Mouse (Mus musculus) gastrocnemius, postnatal 4 days (tissue): ENCODE measurements around the gene Arhgef19. TPM values are rescaled to one million over a fixed set of nuclear protein-coding genes. Genes with fewer than 3 reads are reported as not detected.

Experiments
- DNase-seq, 2 experiments: peaks; one replicate each; pipeline ENCODE4 v3.0.0; 2021 to 2022; ENCODE audit warnings: low spot score in 2 of 2, mixed read lengths in 2 of 2
- total RNA-seq, 2 experiments: library from RNA; stranded (reverse); gene quantifications; 2 replicates each; pipeline ENCODE4 v1.2.3; 2021

The Arhgef19 gene
- total RNA-seq, 2 experiments from 2014 or later: 3.0 to 4.7 TPM

- DNase-seq: no peak
Measured at GRCm38 (mm10) chr4:141260007-141260723, 20.9 kb downstream of the Arhgef19 start.

GRCm38 (mm10) chr4:141262906-141263637 is 23.8 kb downstream of the Arhgef19 start:
- DNase-seq: no peak

- DNase-seq: no peak
Measured at GRCm38 (mm10) chr4:141265979-141266637, 26.8 kb downstream of the Arhgef19 start.

- DNase-seq: no peak
Measured at GRCm38 (mm10) chr4:141267250-141267649, 28.0 kb downstream of the Arhgef19 start.

GRCm38 (mm10) chr4:141267837-141268236 is 28.5 kb downstream of the Arhgef19 start:
- DNase-seq: peak in 1 of 2 experiments; percentile 58

- DNase-seq: no peak
Measured at GRCm38 (mm10) chr4:141268350-141268749, 29.1 kb downstream of the Arhgef19 start.

GRCm38 (mm10) chr4:141269080-141269479 is 29.8 kb downstream of the Arhgef19 start:
- no peak for DNase-seq

- DNase-seq: no peak
Measured at GRCm38 (mm10) chr4:141270201-141270940, 31.1 kb downstream of the Arhgef19 start.

- no peak for DNase-seq
Measured at GRCm38 (mm10) chr4:141271228-141271627, 31.9 kb downstream of the Arhgef19 start.

- no peak for DNase-seq
Measured at GRCm38 (mm10) chr4:141271721-141272120, 32.4 kb downstream of the Arhgef19 start.

GRCm38 (mm10) chr4:141272878-141273277 is 33.6 kb downstream of the Arhgef19 start:
- DNase-seq: no peak

- DNase-seq: peak; percentile 86 to 88
Measured at GRCm38 (mm10) chr4:141273296-141273695, 34.0 kb downstream of the Arhgef19 start.

- no peak for DNase-seq
Measured at GRCm38 (mm10) chr4:141274485-141275341, 35.4 kb downstream of the Arhgef19 start.

GRCm38 (mm10) chr4:141277157-141277556 is 37.9 kb downstream of the Arhgef19 start:
- no peak for DNase-seq

- peak; percentile 68 to 83 for DNase-seq
Measured at GRCm38 (mm10) chr4:141278154-141278553, 38.9 kb downstream of the Arhgef19 start.

GRCm38 (mm10) chr4:141279327-141279726 is 40.0 kb downstream of the Arhgef19 start:
- DNase-seq: no peak

GRCm38 (mm10) chr4:141279783-141280182 is 40.5 kb downstream of the Arhgef19 start:
- DNase-seq: no peak

GRCm38 (mm10) chr4:141280471-141280870 is 41.2 kb downstream of the Arhgef19 start:
- DNase-seq: no peak

- no peak for DNase-seq
Measured at GRCm38 (mm10) chr4:141281153-141281552, 41.9 kb downstream of the Arhgef19 start.

GRCm38 (mm10) chr4:141281578-141281977 is 42.3 kb downstream of the Arhgef19 start:
- DNase-seq: no peak
